Mouse (Mus musculus) midbrain, embryonic 14.5 days (tissue): ENCODE data around the gene Mucl3. TPM values are rescaled to one million over a fixed set of nuclear protein-coding genes. Genes with fewer than 3 reads are reported as not detected.

Source experiments
- ATAC-seq: fragments of 200-750 bp; cut with Nextera tagmentation; 2 replicates; pipeline ENCODE4 v1.8.0; 2017; ENCODE audit warnings: moderate number of reproducible peaks, moderate library complexity; ENCODE audit not compliant: low FRiP score, low TSS enrichment
- DNase-seq: peaks from one replicate; pipeline ENCODE4 v3.0.0-alpha.2; 2015
- H3K27ac ChIP-seq: fragments of 300-500 bp; sonication (generic); replicated peaks from 2 replicates; pipeline ENCODE4 v1.5.1; 2014; ENCODE audit warnings: mild to moderate bottlenecking, low read depth, low read length, moderate library complexity
- H3K27me3 ChIP-seq: fragments of 300-500 bp; sonication (generic); 2 replicates; pipeline ENCODE4 v1.6.1; 2014; ENCODE audit warnings: low read length, control low read depth, mixed read lengths; ENCODE audit not compliant: control insufficient read depth, insufficient read depth
- H3K36me3 ChIP-seq: fragments of 300-500 bp; sonication (generic); 2 replicates; pipeline ENCODE4 v1.6.1; 2014; ENCODE audit warnings: low read length, control low read depth; ENCODE audit not compliant: control insufficient read depth, insufficient read depth
- H3K4me1 ChIP-seq: fragments of 300-500 bp; sonication (generic); 2 replicates; pipeline ENCODE4 v1.6.1; 2014; ENCODE audit warnings: mild to moderate bottlenecking, antibody characterized with exemption, low read length, control low read depth; ENCODE audit not compliant: control insufficient read depth, insufficient read depth
- H3K4me2 ChIP-seq: fragments of 300-500 bp; sonication (generic); 2 replicates; pipeline ENCODE4 v1.6.1; 2014; ENCODE audit warnings: mild to moderate bottlenecking, low read length, moderate library complexity
- H3K4me3 ChIP-seq: fragments of 300-500 bp; sonication (generic); replicated peaks from 2 replicates; pipeline ENCODE4 v1.5.1; 2014; ENCODE audit warnings: low read depth, low read length
- H3K9ac ChIP-seq: fragments of 300-500 bp; sonication (generic); replicated peaks from 2 replicates; pipeline ENCODE4 v1.6.1; 2014; ENCODE audit warnings: mild to moderate bottlenecking, low read length, moderate library complexity
- H3K9me3 ChIP-seq: fragments of 300-500 bp; sonication (generic); 2 replicates; pipeline ENCODE4 v1.6.1; 2016; ENCODE audit warnings: low read length, control low read depth, mixed read lengths; ENCODE audit not compliant: control insufficient read depth
- WGBS: fragments of 180-500 bp; shearing (Covaris S2); extraction: QIAGEN DNeasy Blood & Tissue Kit; methylation state at CpG from one replicate; pipeline ENCODE4 v1.1.7; 2014; 5-methylcytosine and 5-hydroxymethylcytosine counted together
- polyA plus RNA-seq: library from polyadenylated mRNA; unstranded; fragments of >200 nt; fragmentation: Nextera tagmentation; extraction: Ambion mirVana; gene quantifications from 2 replicates; pipeline ENCODE4 v1.2.1, GENCODE M21; 2014

The Mucl3 gene
- not detected in 2 replicates for polyA plus RNA-seq

DNA sequence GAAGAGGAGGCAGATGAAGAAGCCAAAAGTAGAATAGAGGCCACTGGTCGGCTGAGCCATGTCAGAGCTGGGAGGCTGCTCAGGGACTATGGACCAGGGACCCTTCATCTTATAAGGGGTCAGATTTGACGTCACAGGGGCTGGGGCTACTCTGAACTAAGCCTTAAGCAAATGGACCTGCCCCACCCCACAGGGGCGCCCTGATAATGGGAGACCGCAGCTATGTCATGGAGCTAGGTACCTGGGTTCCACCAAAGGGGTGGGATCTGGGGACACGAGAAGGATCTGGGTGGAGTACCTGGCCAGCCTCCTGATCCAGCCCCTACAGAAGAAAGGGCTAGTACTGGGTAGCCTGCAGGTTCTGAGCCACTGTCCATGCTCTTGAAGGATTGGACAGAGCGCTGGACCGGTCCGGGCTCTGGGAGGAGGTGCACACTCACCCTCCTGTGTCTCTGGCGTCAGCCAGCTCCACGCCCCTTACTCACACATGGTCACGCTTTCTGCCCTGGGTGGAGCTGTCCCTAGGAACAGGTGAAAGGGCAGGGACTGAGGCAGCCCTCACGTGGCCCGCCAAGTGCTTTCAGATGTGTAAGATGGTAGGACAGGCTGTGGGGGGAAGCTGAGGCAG, at the start of gene Mucl3:
Mucl3 (minus strand) TSS at position 87 of the 628 bp plus-strand sequence.
- Histone ChIP-seq H3K9ac (no peak within 1 kb of the TSS), H3K4me2 (no peak within 1 kb of the TSS), H3K27ac (no peak within 1 kb of the TSS), H3K4me1 (no peaks in the 10 kb centered on the region), H3K4me3 (no peak within 1 kb of the TSS), H3K36me3 (no peaks in the 10 kb centered on the region), H3K9me3 (no peaks in the 10 kb centered on the region), H3K27me3 (no peaks in the 10 kb centered on the region)
- 74% methylated on average over 13 of the region's 13 CpGs for WGBS
- no peak for ATAC-seq
- no peak for DNase-seq

DNA sequence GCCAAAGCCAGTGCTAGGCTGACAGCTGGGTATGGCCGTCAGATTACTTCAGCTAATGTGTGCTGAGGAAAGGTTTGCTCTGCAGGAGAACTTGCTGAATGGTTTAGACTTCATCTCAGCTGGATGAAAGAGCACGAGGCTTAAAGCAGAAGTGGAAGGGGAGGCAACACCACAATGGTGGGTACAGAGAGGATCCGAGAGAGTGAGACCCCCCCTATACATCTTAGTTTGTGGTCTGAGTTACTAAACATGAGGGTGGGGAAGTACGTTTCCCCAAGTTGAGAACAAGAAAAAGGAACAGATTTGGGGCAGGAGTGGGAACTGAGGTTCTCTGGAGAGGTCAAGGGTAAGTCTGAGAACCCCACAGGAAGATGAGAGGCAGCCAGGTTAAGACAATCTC, 48.9 kb upstream of the Mucl3 start:
- peaks cover 64% of the 10 kb centered on the region for H3K36me3 ChIP-seq
- DNase-seq (no peak), ATAC-seq (no peak)
- 82% methylated on average over 4 of the region's 4 CpGs for WGBS
- no peak overlapping the region for H3K9ac ChIP-seq
- H3K9me3 ChIP-seq, result no peaks in the 10 kb centered on the region
- H3K27ac ChIP-seq, result no peak overlapping the region
- H3K27me3 ChIP-seq, result no peaks in the 10 kb centered on the region
- peaks cover 9% of the 10 kb centered on the region for H3K4me1 ChIP-seq
- no peak overlapping the region for H3K4me2 ChIP-seq
- no peak overlapping the region for H3K4me3 ChIP-seq

DNA sequence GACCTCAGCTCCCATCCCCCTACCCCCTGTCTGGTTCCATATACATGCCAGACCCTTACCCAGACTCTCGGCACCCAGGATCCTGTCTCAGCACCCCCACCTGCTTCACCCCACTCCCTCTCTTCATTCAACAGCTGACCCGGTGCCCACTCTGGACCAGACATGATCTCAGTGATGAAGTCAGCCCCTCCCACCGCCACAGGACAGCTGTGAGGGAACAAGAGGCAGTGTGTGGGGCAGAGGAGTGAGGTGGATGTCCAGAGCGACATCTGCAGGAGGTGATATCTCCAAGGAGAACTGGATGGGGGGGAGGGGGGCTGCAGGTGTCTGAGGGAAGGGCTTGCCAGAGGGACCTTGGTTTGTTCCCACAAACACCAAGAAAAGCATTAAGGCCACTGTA, 48.3 kb upstream of the Mucl3 start:
- DNase-seq (no peak), ATAC-seq (no peak)
- Histone ChIP-seq H3K4me1 (peaks cover 4% of the 10 kb centered on the region), H3K36me3 (peaks cover 69% of the 10 kb centered on the region), H3K4me3 (no peak overlapping the region), H3K4me2 (no peak overlapping the region), H3K9me3 (no peaks in the 10 kb centered on the region), H3K27me3 (no peaks in the 10 kb centered on the region), H3K27ac (no peak overlapping the region), H3K9ac (no peak overlapping the region)
- 85% methylated on average over 4 of the region's 4 CpGs for WGBS

DNA sequence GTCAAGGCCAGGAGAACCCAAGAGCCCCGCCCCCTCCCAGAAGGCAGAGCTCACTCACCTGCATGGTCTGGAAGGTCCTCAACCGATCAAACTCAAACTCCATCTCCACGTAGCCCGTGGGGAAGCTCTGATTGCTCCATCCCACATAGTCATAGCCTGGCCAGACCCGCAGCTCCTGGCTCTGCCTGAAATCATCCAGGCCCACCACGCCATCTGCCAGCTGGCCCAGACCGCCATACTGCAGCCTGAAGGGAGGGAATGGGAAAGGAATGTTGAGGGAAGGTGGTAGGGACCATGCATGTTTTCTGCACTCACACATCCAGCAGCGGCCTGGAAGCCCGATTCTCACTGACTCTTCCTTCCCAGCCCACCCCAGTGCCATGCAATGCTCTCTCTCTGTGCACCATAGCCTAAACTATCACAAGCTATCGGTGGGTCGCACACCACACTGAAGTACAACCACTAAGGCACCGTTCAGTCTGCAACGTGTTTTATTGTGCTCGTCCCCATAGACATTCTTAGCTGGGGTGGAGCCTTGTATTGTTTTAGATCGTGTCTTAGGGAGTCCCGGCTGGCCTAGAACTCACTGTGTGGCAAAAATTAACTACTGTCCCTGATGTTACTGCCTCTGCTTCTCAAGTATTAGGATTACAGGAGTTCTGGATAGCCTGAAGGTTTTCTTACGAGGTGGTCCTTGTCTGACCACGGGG, 46.6 kb upstream of the Mucl3 start:
- ATAC-seq, result no peak
- Histone ChIP-seq H3K4me3 (no peak overlapping the region), H3K9me3 (no peaks in the 10 kb centered on the region), H3K9ac (no peak overlapping the region), H3K36me3 (peaks cover 86% of the 10 kb centered on the region), H3K4me2 (no peak overlapping the region), H3K27me3 (no peaks in the 10 kb centered on the region), H3K27ac (no peak overlapping the region), H3K4me1 (peaks cover 10% of the 10 kb centered on the region)
- 95% methylated on average over 18 of the region's 18 CpGs for WGBS
- DNase-seq, result no peak

DNA sequence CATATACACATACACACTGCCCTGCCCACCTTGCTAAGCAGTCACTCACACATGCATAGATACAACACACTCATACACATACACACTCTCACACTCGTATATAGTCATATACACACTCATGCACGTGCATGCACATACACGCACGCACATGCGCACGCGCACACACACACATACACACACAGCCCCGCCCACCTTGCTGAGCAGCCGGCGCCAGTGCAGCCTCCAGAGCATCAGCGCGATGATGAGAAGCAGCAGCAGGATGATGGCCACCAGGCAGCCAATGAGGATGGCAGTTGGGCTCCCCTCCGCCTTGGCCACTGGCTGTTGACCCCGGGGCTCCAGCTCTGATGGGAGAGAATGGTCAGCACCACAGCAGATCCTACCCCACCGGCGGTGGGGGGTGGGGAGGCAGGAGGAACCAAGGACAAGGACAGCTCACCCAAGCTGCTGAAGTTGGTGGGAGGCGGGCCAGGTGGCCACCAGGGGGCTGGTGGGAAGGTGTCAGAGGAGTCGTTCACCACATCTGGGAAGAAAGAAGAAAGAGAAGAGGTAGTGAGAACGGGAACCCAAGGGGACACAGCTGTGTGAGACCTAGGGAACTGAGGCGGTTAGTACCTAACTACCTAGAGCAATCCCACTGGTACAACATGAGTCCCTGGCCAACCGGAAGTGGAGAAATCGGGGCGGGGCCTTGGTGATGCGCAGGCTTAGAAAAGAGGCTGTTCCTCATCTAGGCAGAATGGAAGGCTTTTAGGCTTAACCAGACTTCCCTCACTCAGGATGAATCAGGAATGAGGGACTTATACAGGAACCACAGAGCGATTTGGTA, 45.1 kb upstream of the Mucl3 start:
- H3K36me3 ChIP-seq, result peaks cover 99% of the 10 kb centered on the region
- WGBS, result 93% methylated on average over 25 of the region's 25 CpGs

DNA sequence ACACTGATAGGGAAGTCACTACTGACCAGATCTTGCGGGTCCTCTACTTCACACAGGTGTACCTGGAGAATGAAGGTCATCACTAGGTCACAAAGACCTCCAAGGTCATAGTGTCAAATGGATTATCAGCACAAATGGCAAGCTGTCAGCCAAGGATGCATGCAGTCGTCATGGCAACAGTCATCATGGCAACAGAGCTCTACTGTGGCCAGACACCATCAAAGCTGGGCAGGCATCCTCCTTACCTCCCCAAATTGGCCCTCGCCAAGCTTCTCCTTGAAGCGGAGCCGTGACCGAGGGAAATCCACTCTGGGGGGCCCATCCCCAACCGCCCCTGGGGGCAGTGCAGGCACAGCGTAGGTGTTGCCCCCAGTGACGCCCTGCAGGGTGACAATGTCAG, 41.6 kb upstream of the Mucl3 start:
- peaks cover 99% of the 10 kb centered on the region for H3K36me3 ChIP-seq
- peaks cover 13% of the 10 kb centered on the region for H3K4me1 ChIP-seq
- no peak overlapping the region for H3K4me3 ChIP-seq
- no peaks in the 10 kb centered on the region for H3K27me3 ChIP-seq
- H3K9ac ChIP-seq, result peak overlapping the region; percentile 9; the same call in 1 of the 2 replicates
- H3K9me3 ChIP-seq, result no peaks in the 10 kb centered on the region
- ATAC-seq, result no peak
- DNase-seq, result peak; percentile 66
- peak overlapping the region; percentile 70 for H3K27ac ChIP-seq
- H3K4me2 ChIP-seq, result no peak overlapping the region; the same call in 1 of the 2 replicates
- 34% methylated on average over 9 of the region's 9 CpGs for WGBS

More for the DNA sequence above, 45.1 kb upstream of the Mucl3 start:
- no peak overlapping the region for H3K9ac ChIP-seq
- H3K27me3 ChIP-seq, result no peaks in the 10 kb centered on the region
- H3K27ac ChIP-seq, result no peak overlapping the region
- ATAC-seq (no peak), DNase-seq (no peak)
- H3K9me3 ChIP-seq, result no peaks in the 10 kb centered on the region
- H3K4me1 ChIP-seq, result peaks cover 13% of the 10 kb centered on the region
- no peak overlapping the region for H3K4me2 ChIP-seq
- no peak overlapping the region for H3K4me3 ChIP-seq

DNA sequence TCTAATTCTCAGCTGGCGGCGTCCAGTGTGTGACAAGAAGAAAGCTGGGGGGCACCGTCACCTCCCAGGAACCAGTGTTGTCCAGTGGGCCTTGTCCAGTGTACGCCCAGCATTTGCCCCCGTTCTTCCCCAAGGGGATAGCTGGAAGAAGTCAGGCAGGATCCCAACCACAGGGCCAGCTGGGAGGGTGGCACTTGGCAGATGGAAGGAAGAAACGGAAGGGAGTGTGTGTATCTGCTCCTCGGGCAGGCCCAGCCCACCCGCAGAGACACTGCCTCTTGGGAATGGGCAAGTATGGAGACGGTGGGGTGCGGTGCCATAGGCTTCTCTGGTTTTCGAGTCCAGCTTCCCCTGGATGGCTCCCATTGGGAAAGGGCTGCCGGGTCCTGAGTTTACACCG, 38.5 kb upstream of the Mucl3 start:
- WGBS, result 89% methylated on average over 13 of the region's 13 CpGs
- H3K4me2 ChIP-seq, result no peak overlapping the region

DNA sequence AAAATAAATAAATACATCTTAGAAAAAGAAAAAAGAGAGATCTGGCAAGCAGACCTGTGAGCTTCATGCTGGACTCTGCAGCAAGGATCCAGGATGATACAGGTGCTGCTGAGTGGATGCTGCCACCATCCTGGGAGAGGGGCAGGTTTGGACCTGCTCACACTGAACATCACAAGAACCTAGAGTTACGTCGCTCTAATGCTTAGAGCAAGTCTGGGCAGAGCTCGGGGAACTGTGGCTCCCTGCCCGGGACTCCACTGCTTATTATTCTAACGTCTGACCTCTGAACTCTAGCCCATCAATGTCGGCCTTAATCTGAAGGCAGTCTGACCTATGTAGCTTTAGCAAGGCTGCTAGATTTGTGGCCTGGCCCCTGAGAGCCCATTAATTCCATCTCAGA, 37.1 kb upstream of the Mucl3 start:
- 39% methylated on average over 6 of the region's 6 CpGs for WGBS
- no peak overlapping the region for H3K4me3 ChIP-seq
- no peaks in the 10 kb centered on the region for H3K9me3 ChIP-seq
- no peak for ATAC-seq
- H3K4me2 ChIP-seq, result no peak overlapping the region
- no peak for DNase-seq
- H3K36me3 ChIP-seq, result peaks cover 58% of the 10 kb centered on the region
- H3K4me1 ChIP-seq, result peaks cover 8% of the 10 kb centered on the region; the same call in 1 of the 2 replicates
- no peak overlapping the region; the same call in 1 of the 2 replicates for H3K9ac ChIP-seq
- H3K27ac ChIP-seq, result no peak overlapping the region
- H3K27me3 ChIP-seq, result no peaks in the 10 kb centered on the region

More for the DNA sequence above, 38.5 kb upstream of the Mucl3 start:
- Histone ChIP-seq H3K27me3 (no peaks in the 10 kb centered on the region), H3K9me3 (no peaks in the 10 kb centered on the region), H3K36me3 (peaks cover 72% of the 10 kb centered on the region), H3K4me3 (no peak overlapping the region), H3K27ac (no peak overlapping the region), H3K4me1 (peaks cover 13% of the 10 kb centered on the region), H3K9ac (no peak overlapping the region)
- ATAC-seq (no peak), DNase-seq (no peak)
